Mouse (Mus musculus) kidney, postnatal 14 days (tissue): ENCODE measurements around the gene Lrp1.
A peak's percentile ranks its signal among the peaks of the same experiment; 100 is the strongest.

Source experiments
- DNase-seq: peaks from one replicate; pipeline ENCODE4 v3.0.0; 2022; ENCODE audit warnings: mixed read lengths

Lrp1 gene

DNA sequence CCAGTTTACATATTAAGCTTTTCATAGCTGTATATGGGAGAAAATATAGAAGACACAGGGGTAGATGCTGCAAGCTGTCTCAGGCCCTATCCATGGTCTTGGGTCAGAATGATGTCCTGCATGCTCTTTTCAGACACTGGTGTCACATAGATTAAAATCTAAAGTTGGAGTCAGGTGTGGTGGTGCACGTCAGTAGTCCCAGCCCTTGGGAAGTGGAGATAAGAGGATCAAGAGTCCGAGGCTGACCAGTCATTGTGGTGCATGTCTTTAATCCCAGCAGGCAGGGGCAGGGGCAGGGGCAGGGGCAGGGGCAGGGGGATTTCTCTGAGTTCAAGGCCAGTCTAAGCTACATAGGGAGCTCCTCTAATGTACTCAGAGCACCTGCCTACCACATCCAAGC is 24.8 kb upstream of the Lrp1 start:
- no peak for DNase-seq

- peak; percentile 88 for DNase-seq
Measured at GRCm38 (mm10) chr10:127643553-127644238, 22.7 kb upstream of the Lrp1 start.

DNA sequence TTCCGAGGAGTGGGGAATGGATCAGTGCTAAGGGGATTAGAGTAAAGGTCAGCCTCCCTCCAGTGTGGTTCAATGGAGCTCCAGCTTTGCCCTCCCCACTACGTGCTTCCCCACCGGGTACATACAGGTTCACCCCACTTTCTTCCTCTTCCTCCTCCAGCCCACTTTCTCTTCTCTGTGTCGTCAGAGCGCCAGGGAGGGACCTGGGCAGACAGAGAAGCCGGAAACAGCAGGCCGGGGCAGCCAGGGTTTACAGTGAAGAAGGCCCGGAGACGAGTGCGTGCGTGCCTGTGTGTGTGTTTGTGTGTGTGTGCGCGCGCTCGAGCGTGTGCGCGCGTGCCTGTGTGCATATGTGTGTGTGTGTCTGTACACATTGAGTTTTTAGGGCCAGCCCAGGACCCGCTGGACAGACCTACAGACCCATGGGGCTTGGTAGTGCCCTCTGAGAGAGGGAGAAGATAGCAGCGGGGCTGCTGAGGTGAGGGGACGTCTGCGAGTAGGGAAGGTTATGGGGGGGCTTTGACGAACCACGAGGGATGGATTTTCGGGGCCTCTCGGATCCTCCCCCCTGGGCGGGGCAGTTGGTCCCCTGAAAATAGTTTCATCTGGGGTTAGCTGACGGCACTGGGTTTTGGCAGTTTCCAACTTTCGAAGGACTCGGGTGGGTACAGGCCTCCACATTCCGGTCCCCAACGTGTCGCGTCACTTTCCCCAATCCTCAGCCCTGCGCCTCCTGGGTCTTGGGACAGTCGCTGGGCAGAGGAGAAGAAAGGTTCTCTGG is 22.0 kb upstream of the Lrp1 start, which contains the start of gene Stat6:
Gene Stat6, plus strand, starts transcription at position 215 of the 781 bp plus-strand sequence.
- DNase-seq: peak; percentile 89

- DNase-seq: peak; percentile 92
Measured at GRCm38 (mm10) chr10:127641861-127642771, 21.2 kb upstream of the Lrp1 start.

- DNase-seq: no peak
Measured at GRCm38 (mm10) chr10:127640421-127640820, 19.5 kb upstream of the Lrp1 start.

DNA sequence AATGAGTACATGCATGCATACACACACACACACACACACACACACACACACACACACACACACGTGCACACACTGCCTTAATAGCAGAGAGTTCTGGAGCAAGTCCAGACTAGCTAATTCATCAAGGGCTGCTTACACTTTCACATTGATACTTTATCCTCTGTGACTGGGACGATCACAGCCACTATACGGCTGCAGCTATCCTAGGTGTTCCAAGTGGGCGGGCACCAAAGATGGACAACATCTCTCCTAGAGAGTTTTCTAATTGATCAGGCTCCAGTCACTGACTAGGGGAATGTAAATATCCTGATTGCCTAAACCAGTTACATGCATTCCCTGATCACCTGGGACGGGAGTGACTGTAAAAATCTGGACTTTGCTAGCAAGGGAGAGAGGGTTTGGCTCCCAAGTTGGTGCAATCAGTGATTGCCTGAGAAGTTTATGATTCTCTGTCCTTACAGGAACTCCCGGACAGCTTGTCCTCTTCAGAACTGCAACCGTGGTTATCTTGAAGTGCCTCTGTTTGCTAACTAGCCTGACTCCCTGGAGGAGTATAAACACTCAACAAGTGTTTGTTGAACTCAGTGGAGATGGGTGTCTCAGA is 11.8 kb upstream of the Lrp1 start:
- no peak for DNase-seq

GRCm38 (mm10) chr10:127631261-127632214 is 10.6 kb upstream of the Lrp1 start:
- DNase-seq: peak; percentile 22

DNA sequence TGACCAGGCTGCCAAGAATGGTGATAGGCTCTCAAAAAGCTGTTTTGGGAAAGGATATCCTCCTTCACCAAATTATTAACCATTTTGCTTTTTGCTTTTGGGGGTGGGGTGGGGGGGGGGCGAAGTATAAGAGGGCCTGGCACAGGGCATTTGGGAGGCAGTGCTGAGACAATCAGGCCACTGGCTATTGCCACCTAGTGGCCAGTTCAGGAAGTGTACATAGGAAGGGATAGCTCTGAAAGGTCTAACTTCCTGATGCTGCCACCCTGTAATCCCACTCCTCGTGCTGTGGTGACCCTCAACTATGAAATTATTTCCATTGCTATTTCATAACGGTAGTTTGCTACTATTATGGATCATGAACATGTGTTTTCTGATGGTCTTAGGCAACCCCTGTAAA is 5.5 kb upstream of the Lrp1 start:
- no peak for DNase-seq

DNA sequence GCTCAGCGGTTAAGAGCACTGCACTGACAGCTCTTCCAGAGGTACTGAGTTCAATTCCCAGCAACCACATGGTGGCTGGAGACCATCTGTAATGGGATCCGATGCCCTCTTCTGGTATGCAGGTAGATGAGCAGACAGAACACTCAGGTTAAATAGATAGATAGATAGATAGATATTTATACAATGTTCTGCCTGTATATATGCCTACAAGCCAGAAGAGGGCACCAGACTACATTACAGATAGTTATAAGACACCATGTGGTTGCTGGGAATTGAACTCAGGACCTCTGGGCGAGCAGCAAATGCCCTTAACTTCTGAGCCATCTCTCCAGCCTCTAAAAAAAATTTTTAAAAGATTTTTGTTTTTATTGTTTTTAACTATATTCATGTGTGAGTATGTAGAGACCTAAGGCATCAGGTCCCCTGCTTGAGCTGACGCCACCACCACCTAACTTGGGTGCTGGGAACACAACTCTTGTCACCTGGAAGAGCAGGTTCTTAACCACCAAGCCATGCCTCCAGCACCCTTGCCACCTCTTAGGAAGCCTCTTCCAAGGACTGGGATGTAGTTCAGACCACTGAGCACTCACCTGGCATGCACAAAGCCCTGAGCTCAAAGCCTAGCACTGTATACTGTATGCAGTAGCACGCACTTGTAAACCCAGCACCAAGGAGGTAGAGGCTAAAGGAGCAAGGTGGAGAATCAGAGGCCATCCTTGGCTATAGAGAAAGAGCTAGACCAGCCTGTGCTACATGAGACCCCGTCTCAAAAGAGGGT is 2.7 kb upstream of the Lrp1 start:
- DNase-seq: no peak

- DNase-seq: no peak
Measured at GRCm38 (mm10) chr10:127622661-127623060, 1.7 kb upstream of the Lrp1 start.

DNA sequence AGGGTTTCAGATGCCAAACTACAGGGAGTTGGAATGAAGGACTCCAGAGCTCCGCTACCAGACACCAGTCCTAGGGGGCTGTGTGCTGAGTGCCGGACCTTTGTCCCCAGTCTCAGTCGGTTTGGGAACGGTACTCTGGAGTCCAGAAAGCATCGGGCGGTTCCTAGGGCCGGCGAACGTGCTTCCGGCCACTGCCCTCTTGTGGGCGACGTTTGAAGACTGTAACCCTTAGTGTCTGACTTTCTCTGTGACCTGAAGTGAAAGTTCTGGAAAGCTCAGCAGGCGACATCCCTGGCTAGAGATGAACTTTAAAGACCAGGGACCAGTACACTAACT is 1.1 kb upstream of the Lrp1 start:
- peak; percentile 87 for DNase-seq

DNA sequence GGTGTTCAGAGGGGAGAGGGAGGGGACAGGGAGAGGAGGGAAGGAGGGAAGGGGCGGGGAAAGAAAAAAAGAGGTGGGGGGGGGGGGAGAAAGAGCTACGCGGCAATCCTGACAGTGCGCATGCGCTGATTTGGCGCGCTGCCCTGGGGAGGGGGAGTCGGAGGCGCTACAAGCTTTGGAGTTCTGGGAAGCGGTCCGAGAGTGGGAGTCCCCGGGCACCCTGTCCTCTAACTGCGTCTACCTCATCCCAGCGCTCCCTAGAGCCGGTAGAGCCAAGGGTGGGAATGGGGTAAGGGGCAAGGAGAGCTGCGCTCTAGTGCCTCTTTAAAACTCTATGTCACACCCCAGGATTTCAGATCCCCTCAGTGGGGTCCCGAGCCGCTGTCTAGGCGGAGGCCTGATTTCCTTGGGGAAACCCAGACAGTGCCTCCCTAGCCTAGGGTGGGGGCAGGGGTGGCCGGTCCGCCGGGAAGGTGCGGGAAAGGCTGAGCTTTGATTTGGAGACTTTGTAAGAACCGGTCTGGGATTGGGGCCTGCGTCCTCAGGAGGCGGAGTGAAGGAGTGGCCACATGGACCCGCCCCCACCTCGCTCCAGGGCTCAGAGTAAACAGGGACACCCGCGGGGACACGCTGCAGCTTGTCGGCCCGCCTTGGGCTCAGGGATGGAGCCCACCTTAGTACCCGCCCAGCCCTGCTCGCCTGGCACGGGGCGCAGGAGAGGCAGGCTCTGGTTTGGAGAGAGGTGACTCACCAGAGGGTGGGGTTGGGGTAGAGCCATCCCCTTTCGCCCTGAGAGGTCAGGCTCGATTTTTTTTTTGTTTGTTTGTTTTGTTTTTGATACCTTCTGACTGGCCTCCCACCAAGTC is 476 bp upstream of the Lrp1 start:
- DNase-seq: peak; percentile 94

DNA sequence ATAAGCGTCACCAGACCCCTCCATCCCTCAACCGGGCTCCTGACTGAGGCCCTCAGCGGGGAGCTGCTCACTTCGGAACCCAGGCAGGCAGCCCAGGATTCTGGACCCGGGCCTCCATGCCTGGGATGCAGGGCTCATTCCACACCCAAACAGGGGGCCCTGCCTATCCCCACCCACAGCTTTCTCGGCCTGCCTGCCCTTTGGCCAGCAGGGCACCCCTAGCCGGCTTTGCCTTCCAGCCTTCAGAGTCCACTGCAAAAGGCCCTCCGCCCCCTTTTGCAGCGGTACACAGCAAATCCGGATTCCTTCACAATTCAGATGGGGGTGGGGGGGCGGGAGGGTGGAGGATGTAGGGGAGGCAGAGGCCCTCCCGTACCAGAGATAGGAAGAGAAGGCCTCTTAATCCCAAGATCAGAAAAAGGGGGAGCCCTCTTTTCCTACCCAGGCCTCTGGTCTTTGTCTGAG is 975 bp downstream of the Lrp1 start:
- peak; percentile 57 for DNase-seq

DNA sequence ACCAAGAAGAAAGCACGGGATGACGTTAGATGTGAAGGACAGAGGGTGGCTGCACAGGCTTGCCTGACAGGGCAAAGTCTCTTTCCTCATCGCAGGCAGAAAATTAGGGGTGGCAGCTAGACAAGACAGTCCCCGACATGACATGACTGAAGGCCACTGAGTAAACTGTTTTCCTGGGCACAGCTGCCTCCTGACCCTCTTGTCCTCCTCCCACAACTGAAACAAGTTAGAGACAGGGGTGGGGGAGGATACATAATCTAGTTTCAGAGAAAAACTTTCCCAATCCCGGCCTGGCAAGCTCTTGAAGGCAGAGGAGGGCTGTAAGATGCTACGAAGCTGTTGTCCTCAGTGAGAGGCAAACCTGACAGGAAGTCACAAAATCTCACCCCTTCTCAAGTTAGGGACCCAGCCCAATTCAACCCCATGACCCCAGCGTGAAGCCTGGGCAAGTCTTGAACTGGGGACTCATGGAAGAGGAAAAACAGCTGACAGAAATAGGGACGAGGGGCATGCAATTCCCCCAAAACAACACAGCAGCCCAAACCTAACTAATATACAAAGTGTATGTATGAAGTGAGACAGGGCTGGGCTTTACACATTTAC is 1.7 kb downstream of the Lrp1 start:
- DNase-seq: no peak

GRCm38 (mm10) chr10:127618173-127618572 is 2.8 kb downstream of the Lrp1 start:
- no peak for DNase-seq

DNA sequence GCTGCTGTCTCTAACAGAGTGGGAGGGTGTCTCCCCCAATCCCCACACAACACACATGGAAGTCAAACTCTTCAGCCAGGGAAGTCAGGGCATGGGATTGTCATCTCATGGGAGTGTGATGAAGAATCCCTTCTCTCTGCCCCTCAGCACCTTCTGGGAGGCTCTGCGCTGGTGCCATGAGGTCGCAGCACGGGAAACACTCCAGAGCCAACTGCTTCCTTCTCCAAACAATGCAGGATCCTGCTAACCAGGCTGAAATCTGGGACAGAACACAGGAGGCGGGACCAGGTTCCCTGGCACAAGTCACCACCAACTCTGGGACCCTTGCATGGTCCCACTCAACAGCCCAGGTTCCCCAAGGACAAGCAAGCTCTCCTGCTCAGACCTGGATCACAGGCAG is 3.7 kb downstream of the Lrp1 start:
- DNase-seq: peak; percentile 20

DNA sequence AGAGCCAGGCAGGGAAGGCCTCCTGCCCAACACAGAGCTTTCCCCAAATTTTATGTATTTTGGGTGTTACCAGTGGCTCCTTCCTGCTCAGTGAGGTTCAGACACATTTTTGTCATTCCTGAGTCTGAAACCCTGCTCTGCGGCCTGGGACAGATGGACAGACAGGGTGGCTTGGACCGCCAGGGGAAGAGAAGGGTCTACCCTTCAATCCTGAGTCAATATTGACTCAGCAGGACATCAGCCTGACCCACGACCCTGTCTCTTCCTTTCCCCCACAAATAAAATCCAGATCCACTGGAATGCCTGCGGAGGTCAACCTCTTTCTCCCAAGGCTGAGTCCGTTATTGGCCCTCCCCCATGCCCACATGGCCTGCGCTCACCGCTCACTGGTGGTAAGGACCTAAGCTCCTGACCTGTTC is 4.7 kb downstream of the Lrp1 start:
- peak; percentile 39 for DNase-seq

GRCm38 (mm10) chr10:127615591-127615990 is 5.4 kb downstream of the Lrp1 start:
- no peak for DNase-seq

GRCm38 (mm10) chr10:127615034-127615374 is 5.9 kb downstream of the Lrp1 start:
- no peak for DNase-seq
